Mouse (Mus musculus) CH12.LX (cell line): Measurements from ENCODE around the gene Grtp1. TPM values are rescaled to one million over a fixed set of nuclear protein-coding genes. Genes with fewer than 3 reads are reported as not detected.
"Not testable (repeated sequence)": the region's sequence is repeated elsewhere in the genome, so short reads cannot be mapped to it uniquely, and the experiment has no call there.

Experiments used
- DNase-seq: peaks from one replicate; pipeline ENCODE4 v3.0.0-alpha.2; 2013; ENCODE audit errors: extremely low read depth
- H3K27ac ChIP-seq: 2 replicates; pipeline ENCODE4 v1.5.1; 2012; ENCODE audit warnings: low read depth, mild to moderate bottlenecking, control low read depth, moderate library complexity; ENCODE audit not compliant: insufficient read depth
- H3K27me3 ChIP-seq: replicated peaks from 2 replicates; pipeline ENCODE3; 2012; ENCODE audit warnings: inconsistent platforms
- H3K36me3 ChIP-seq, 2 experiments: replicated peaks in 1 of 2; 2 replicates each; pipeline versions ENCODE3 to v1.6.1; 2012; ENCODE audit warnings: inconsistent platforms in 1 of 2, low read length in 1 of 2, mild to moderate bottlenecking in 1 of 2, mixed read lengths in 1 of 2, moderate library complexity in 1 of 2; ENCODE audit not compliant: control insufficient read depth in 1 of 2, insufficient read depth in 1 of 2
- H3K4me1 ChIP-seq, 2 experiments: 2 replicates each; pipeline ENCODE4 v1.6.1; 2012; ENCODE audit warnings: inconsistent platforms in 1 of 2, moderate library complexity in 1 of 2; ENCODE audit not compliant: insufficient read depth in 2 of 2, control insufficient read depth in 1 of 2
- H3K4me2 ChIP-seq: 2 replicates; pipeline ENCODE4 v1.6.1; 2012; ENCODE audit warnings: low read depth, mild to moderate bottlenecking, control low read depth; ENCODE audit not compliant: poor library complexity, insufficient read depth, severe bottlenecking
- H3K4me3 ChIP-seq, 3 experiments: fragments of 150-350 bp in 1 of 3; sonication (generic) in 1 of 3; replicated peaks in 1 of 3; 2 replicates each; pipeline versions ENCODE3 to v1.5.1; 2011 to 2012; ENCODE audit warnings: low read depth in 2 of 3, low read length in 2 of 3, mild to moderate bottlenecking in 2 of 3, moderate library complexity in 2 of 3, control low read depth in 1 of 3, improper control_type of control experiment in 1 of 3, inconsistent platforms in 1 of 3, mixed read lengths in 1 of 3; ENCODE audit not compliant: poor library complexity in 1 of 3
- H3K79me2 ChIP-seq: replicated peaks from 2 replicates; pipeline ENCODE4 v1.6.1; 2012; ENCODE audit warnings: mild to moderate bottlenecking, moderate library complexity; ENCODE audit not compliant: control insufficient read depth, poor library complexity, insufficient read depth, severe bottlenecking; ENCODE audit errors: extremely low read depth
- H3K9ac ChIP-seq: 2 replicates; pipeline ENCODE4 v1.6.1; 2012; ENCODE audit warnings: low read depth, mild to moderate bottlenecking, control low read depth, moderate library complexity; ENCODE audit not compliant: insufficient read depth
- H3K9me3 ChIP-seq: replicated peaks from 2 replicates; pipeline ENCODE3; 2012; ENCODE audit warnings: low read length, inconsistent platforms, mixed read lengths
- BHLHE40 ChIP-seq: IDR thresholded peaks from 2 replicates; pipeline ENCODE4 v1.6.1; 2011; ENCODE audit warnings: mild to moderate bottlenecking, low read depth, low read length, improper control_type of control experiment
- CTCF ChIP-seq, 2 experiments: IDR thresholded peaks in 1 of 2; conservative IDR thresholded peaks in 1 of 2; 2 replicates each; pipeline ENCODE4 v1.5.1; 2011 to 2012; ENCODE audit warnings: low read depth in 2 of 2, low read length in 2 of 2, improper control_type of control experiment in 1 of 2, inconsistent platforms in 1 of 2, mild to moderate bottlenecking in 1 of 2, moderate library complexity in 1 of 2
- E2F4 ChIP-seq: IDR thresholded peaks from 2 replicates; pipeline ENCODE4 v1.6.1; 2011; ENCODE audit warnings: low read depth, low read length, improper control_type of control experiment; ENCODE audit not compliant: insufficient replicate concordance
- ELF1 ChIP-seq: IDR thresholded peaks from 2 replicates; pipeline ENCODE4 v1.6.1; 2014; ENCODE audit warnings: low read depth, mild to moderate bottlenecking, inconsistent platforms, low read length, improper control_type of control experiment
- ETS1 ChIP-seq: conservative IDR thresholded peaks from 2 replicates; pipeline ENCODE4 v1.6.1; 2012; ENCODE audit warnings: low read depth, mild to moderate bottlenecking, inconsistent platforms, low read length, improper control_type of control experiment, moderate library complexity
- GABPA ChIP-seq: IDR thresholded peaks from 2 replicates; pipeline ENCODE4 v1.6.1; 2012; ENCODE audit warnings: low read depth, low read length, improper control_type of control experiment, inconsistent platforms; ENCODE audit not compliant: insufficient replicate concordance
- IRF4 ChIP-seq: IDR thresholded peaks from 2 replicates; pipeline ENCODE4 v1.6.1; 2014; ENCODE audit warnings: low read depth, mild to moderate bottlenecking, inconsistent platforms, low read length, improper control_type of control experiment
- JUND ChIP-seq: conservative IDR thresholded peaks from 2 replicates; pipeline ENCODE4 v1.6.1; 2011; ENCODE audit warnings: low read depth, low read length, improper control_type of control experiment
- MEF2A ChIP-seq: IDR thresholded peaks from 2 replicates; pipeline ENCODE4 v1.6.1; 2014; ENCODE audit warnings: low read depth, mild to moderate bottlenecking, inconsistent platforms, low read length, improper control_type of control experiment, borderline replicate concordance
- NRF1 ChIP-seq: IDR thresholded peaks from 2 replicates; pipeline ENCODE4 v1.6.1; 2014; ENCODE audit warnings: low read depth, mild to moderate bottlenecking, inconsistent platforms, low read length, improper control_type of control experiment, moderate library complexity
- POLR2AphosphoS2 ChIP-seq: IDR thresholded peaks from 2 replicates; pipeline ENCODE4 v1.6.1; 2011; ENCODE audit warnings: low read depth, low read length, improper control_type of control experiment
- RAD21 ChIP-seq: IDR thresholded peaks from 2 replicates; pipeline ENCODE4 v1.6.1; 2011; ENCODE audit warnings: low read depth, mild to moderate bottlenecking, low read length, improper control_type of control experiment, moderate library complexity
- SMC3 ChIP-seq: IDR thresholded peaks from 2 replicates; pipeline ENCODE4 v1.6.1; 2011; ENCODE audit warnings: low read depth, low read length, improper control_type of control experiment
- TBP ChIP-seq: conservative IDR thresholded peaks from 2 replicates; pipeline ENCODE4 v1.6.1; 2011; ENCODE audit warnings: low read depth, low read length, improper control_type of control experiment
- dilution Hi-C: fragments of 300-500 bp; cut with MboI; formaldehyde crosslinking; loops from 2 replicates; pipeline ENCODE4 v1.14.3; 2020; ENCODE audit warnings: low sequenced_read_pairs; ENCODE audit not compliant: extremely low pct_unique_long_range_greater_than_20kb, extremely low pct_ligation_motif_present
- in situ Hi-C: fragments of 300-500 bp; cut with MboI; formaldehyde crosslinking; loops from 3 replicates; pipeline ENCODE4 v1.14.3; 2019; ENCODE audit warnings: low sequenced_read_pairs, low pct_ligation_motif_present, low pct_unique_long_range_greater_than_20kb, mixed read lengths
- polyA plus RNA-seq: library from polyadenylated mRNA; unstranded; fragments of >175 nt; gene quantifications from 2 replicates; pipeline ENCODE4 v1.2.1, GENCODE M21; 2012; ENCODE audit warnings: low read depth; ENCODE audit not compliant: insufficient read length
- total RNA-seq, 2 experiments: library from RNA; depleted of rRNA; stranded (reverse); fragments of 300-350 nt in 1 of 2; fragments of >200 nt in 1 of 2; gene quantifications; 2 replicates each; pipeline ENCODE4 v1.2.3; 2012 to 2014

Gene Grtp1
- total and polyA plus RNA-seq, 3 experiments: 0.04 to 0.13 TPM; not detected in 1

DNA sequence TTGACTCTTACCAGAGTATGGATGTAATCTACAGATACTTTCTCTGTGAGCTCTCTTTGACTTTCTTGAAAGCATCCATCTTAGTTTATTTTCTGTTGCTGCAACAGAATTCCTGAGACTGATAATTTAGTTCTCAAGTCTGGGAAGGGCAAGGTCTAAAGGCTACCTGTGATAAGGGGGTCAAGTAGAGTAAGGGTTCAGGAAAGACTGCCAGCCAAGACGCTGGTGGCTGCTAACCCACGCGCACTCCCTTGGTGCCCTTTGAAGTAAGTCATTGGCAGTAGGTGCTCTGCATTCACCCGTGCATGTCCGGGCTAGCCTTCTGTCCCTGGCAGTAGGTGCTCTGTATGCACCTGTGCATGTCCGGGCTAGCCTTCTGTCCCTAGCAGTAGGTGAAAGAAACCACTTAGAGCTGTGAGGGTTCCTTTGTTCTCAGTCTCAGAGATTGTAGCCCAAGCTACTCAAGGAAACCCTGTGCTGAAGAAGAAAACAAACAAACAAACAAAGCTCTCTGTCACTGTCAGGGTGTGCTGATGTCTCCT is 60.7 kb downstream of the Grtp1 start:
- TF ChIP-seq CTCF (conservative IDR thresholded peaks at IDR 0.05 in 1 of 2, IDR thresholded peaks at IDR 0.05 in 1 of 2; ENCODE audit: low read depth in 2 of 2, low read length in 2 of 2) (no peak), ELF1 (no peak), RAD21 (no peak), IRF4 (no peak), BHLHE40 (no peak)
- Histone ChIP-seq H3K36me3 (peaks cover 63 to 94% of the 10 kb centered on the region in 2 experiments), H3K79me2 (no peaks in the 10 kb centered on the region), H3K4me3 (no peak overlapping the region), H3K9ac (no peak overlapping the region), H3K27ac (no peak overlapping the region), H3K9me3 (no peaks in the 10 kb centered on the region), H3K27me3 (no peaks in the 10 kb centered on the region), H3K4me2 (no peak overlapping the region), H3K4me1 (no peaks in the 10 kb centered on the region)
- DNase-seq: no peak
- in situ Hi-C loops: no loop called here
- dilution Hi-C loops: no loop called here

DNA sequence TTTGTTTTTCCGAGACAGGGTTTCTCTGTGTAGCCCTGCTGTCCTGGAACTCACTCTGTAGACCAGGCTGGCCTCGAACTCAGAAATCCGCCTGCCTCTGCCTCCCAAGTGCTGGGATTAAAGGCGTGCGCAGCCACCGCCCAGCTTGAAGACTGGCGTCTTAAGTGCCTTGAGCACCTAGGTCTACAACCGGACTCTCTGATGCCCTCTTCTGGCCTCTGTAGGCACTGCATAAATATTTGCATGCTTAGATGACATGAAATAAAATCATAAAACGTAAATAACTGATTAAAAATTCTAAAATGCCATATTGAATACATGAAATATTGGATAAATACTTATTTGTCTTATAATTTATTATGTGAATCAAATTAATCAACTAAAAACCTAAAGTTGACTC is 68.2 kb downstream of the Grtp1 start:
- H3K36me3 ChIP-seq: peaks cover 43 to 74% of the 10 kb centered on the region in 2 experiments
- H3K9ac ChIP-seq, H3K79me2 ChIP-seq, H3K9me3 ChIP-seq, in situ Hi-C loops, dilution Hi-C loops, H3K4me3 ChIP-seq, H3K4me1 ChIP-seq, H3K27ac ChIP-seq, H3K27me3 ChIP-seq, H3K4me2 ChIP-seq: not testable (repeated sequence)
- TF ChIP-seq SMC3 (peak; percentile 56), CTCF (conservative IDR thresholded peaks at IDR 0.05 in 1 of 2, IDR thresholded peaks at IDR 0.05 in 1 of 2; ENCODE audit: low read depth in 2 of 2, low read length in 2 of 2) (peak; percentile 24 to 59; a peak in 2 of 4 replicates), RAD21 (peak; percentile 28)
- peak; percentile 55 for DNase-seq

DNA sequence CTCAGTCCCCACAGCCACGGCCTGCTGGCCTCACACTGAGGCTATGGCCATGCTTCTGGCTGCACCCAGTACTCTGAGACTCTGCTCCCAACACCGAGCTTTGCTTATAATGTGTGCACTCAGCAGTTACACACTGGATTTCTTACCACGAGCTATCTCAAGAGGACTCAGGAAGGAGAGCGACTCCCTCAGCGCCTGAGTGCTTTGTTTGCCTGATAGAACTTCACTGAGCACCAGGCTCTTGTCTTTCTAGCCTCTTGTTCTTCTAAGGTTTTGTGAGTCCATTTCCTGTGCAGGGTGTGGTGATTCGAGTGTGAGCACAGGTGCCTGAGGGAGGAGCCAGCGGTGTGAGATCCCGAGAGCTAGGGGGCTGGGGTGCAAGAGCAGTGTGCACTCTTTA is 75.5 kb downstream of the Grtp1 start:
- in situ Hi-C loops: no loop called here
- Histone ChIP-seq H3K4me1 (no peaks in the 10 kb centered on the region), H3K27ac (no peak overlapping the region), H3K79me2 (no peaks in the 10 kb centered on the region), H3K9ac (no peak overlapping the region), H3K4me2 (no peak overlapping the region), H3K9me3 (no peaks in the 10 kb centered on the region), H3K36me3 (peaks cover 35 to 70% of the 10 kb centered on the region in 2 experiments), H3K27me3 (no peaks in the 10 kb centered on the region), H3K4me3 (no peak overlapping the region)
- TF ChIP-seq MEF2A (no peak), TBP (no peak), JUND (no peak), RAD21 (no peak), POLR2AphosphoS2 (no peak), ETS1 (no peak), NRF1 (no peak), E2F4 (no peak), GABPA (no peak)
- no peak for DNase-seq
- dilution Hi-C loops: no loop called here
